Mouse (Mus musculus) stomach, adult 2 months (tissue): ENCODE measurements around the gene Gm14226. TPM values are rescaled to one million over a fixed set of nuclear protein-coding genes. Genes with fewer than 3 reads are reported as not detected.

Experiments used
- polyA plus RNA-seq: library from polyadenylated mRNA; depleted of rRNA; stranded (reverse); fragments of >200 nt; gene quantifications from 2 replicates; pipeline ENCODE4 v1.2.3, GENCODE M21; 2012; rRNA removed

Gm14226 gene
- polyA plus RNA-seq: 0.01 TPM in 1 of 2 replicates, not detected in the other

DNA sequence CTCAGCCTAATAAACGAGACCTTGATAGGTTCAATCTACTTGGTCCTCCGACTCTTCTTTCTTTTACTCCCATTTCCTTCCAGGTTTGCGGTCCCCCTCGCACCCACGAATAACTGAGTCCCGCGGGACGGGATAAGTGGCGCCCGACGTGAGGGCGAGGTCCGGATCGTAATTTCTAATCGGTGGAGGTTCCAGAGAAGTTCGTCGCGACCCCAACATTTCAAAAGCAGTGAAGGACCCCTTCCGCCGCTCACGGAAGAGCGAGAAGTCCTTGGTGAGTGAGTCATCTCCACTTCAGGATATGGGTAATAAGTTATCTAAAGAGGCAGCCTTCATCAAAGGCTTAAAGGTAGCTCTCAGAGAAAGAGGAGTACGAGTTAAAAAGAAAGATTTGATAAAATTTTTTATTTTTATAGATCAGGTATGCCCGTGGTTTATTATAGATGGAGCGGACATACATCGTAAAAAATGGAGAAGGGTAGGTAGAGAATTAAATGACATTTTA is at the start of gene Gm14226:
Gene Gm14226 (plus strand): TSS at position 16 of the 505 bp plus-strand sequence.

GRCm38 (mm10) chr2:155073978-155074765 is 56.1 kb downstream of the Gm14226 start, which contains the start of gene Ahcy:
Gene Ahcy, minus strand, starts transcription at chr2:155074497.

Other genes with a start within 250 kb of the Gm14226 start
- not detected in 2 replicates for gene Gm14214, start 248.2 kb upstream of the Gm14226 start, polyA plus RNA-seq
- gene Raly, start 227.2 kb upstream of the Gm14226 start, polyA plus RNA-seq: 66.9 and 107 TPM in 2 replicates
- 0.21 TPM in 1 of 2 replicates, not detected in the other for gene a, start 226.9 kb upstream of the Gm14226 start, polyA plus RNA-seq
- 0.83 and 1.5 TPM in 2 replicates for gene Eif2s2, start 125.3 kb upstream of the Gm14226 start, polyA plus RNA-seq
- gene Ahcy, start 56.2 kb downstream of the Gm14226 start, polyA plus RNA-seq: 15.7 and 16.9 TPM in 2 replicates
- 1.7 and 2.1 TPM in 2 replicates for gene Itch, start 115.2 kb downstream of the Gm14226 start, polyA plus RNA-seq
- 84.3 and 84.5 TPM in 2 replicates for gene Dynlrb1, start 218.3 kb downstream of the Gm14226 start, polyA plus RNA-seq